Mouse (Mus musculus) MEL (cell line): ENCODE data around the gene Tph2. TPM values are rescaled to one million over a fixed set of nuclear protein-coding genes. Genes with fewer than 3 reads are reported as not detected.

Experiments used
- DNase-seq: peaks from one replicate; pipeline ENCODE4 v3.0.0; 2011; ENCODE audit warnings: low read depth, low spot score
- H3K27ac ChIP-seq: 2 replicates; pipeline ENCODE4 v1.5.1; 2012; ENCODE audit warnings: low read depth, mild to moderate bottlenecking, control low read depth, low read length, moderate library complexity; ENCODE audit not compliant: control insufficient read depth
- H3K27me3 ChIP-seq, 2 experiments: fragments of 150-350 bp in 1 of 2; sonication (generic) in 1 of 2; 2 replicates each; pipeline ENCODE4 v1.6.1; 2012; ENCODE audit warnings: low read length in 2 of 2, mild to moderate bottlenecking in 2 of 2, improper control_type of control experiment in 1 of 2, moderate library complexity in 1 of 2; ENCODE audit not compliant: insufficient read depth in 2 of 2, control insufficient read depth in 1 of 2
- H3K36me3 ChIP-seq, 2 experiments: 2 replicates each; pipeline ENCODE4 v1.6.1; 2012 to 2014; ENCODE audit warnings: low read length in 2 of 2, improper control_type of control experiment in 1 of 2, inconsistent platforms in 1 of 2, mild to moderate bottlenecking in 1 of 2; ENCODE audit not compliant: insufficient read depth in 2 of 2, control insufficient read depth in 1 of 2
- H3K4me1 ChIP-seq, 2 experiments: fragments of 150-350 bp in 1 of 2; sonication (generic) in 1 of 2; 2 replicates each; pipeline ENCODE4 v1.6.1; 2012; ENCODE audit warnings: low read length in 2 of 2, improper control_type of control experiment in 1 of 2, mild to moderate bottlenecking in 1 of 2; ENCODE audit not compliant: insufficient read depth in 2 of 2, control insufficient read depth in 1 of 2
- H3K4me3 ChIP-seq, 2 experiments: fragments of 150-350 bp in 1 of 2; sonication (generic) in 1 of 2; 2 replicates each; pipeline ENCODE4 v1.5.1; 2012; ENCODE audit warnings: low read depth in 2 of 2, low read length in 2 of 2, mild to moderate bottlenecking in 2 of 2, moderate library complexity in 2 of 2, control low read depth in 1 of 2, improper control_type of control experiment in 1 of 2; ENCODE audit not compliant: control insufficient read depth in 1 of 2, insufficient read depth in 1 of 2
- H3K79me2 ChIP-seq: 2 replicates; pipeline ENCODE4 v1.6.1; 2012; ENCODE audit warnings: mild to moderate bottlenecking, low read length, moderate library complexity; ENCODE audit not compliant: control insufficient read depth, poor library complexity, insufficient read depth
- H3K9ac ChIP-seq: 2 replicates; pipeline ENCODE4 v1.6.1; 2012; ENCODE audit warnings: low read depth, mild to moderate bottlenecking, control low read depth, low read length, moderate library complexity; ENCODE audit not compliant: control insufficient read depth, poor library complexity, severe bottlenecking
- H3K9me3 ChIP-seq: fragments of 150-350 bp; sonication (generic); replicated peaks from 2 replicates; pipeline ENCODE4 v1.6.1; 2012; ENCODE audit warnings: mild to moderate bottlenecking, low read length, improper control_type of control experiment, moderate library complexity; ENCODE audit not compliant: insufficient read depth
- CTCF ChIP-seq, 3 experiments: IDR thresholded peaks in 2 of 3; conservative IDR thresholded peaks in 1 of 3; 2 replicates each; pipeline ENCODE4 v1.5.1; 2011 to 2012; ENCODE audit warnings: low read length in 3 of 3, low read depth in 2 of 3, mild to moderate bottlenecking in 2 of 3, improper control_type of control experiment in 1 of 3, inconsistent platforms in 1 of 3, mixed read lengths in 1 of 3, moderate library complexity in 1 of 3; ENCODE audit not compliant: control insufficient read depth in 1 of 3, insufficient read depth in 1 of 3, poor library complexity in 1 of 3, severe bottlenecking in 1 of 3
- EP300 ChIP-seq, 2 experiments: IDR thresholded peaks; 2 replicates each; pipeline ENCODE4 v1.6.1; 2011; ENCODE audit warnings: improper control_type of control experiment in 2 of 2, low read length in 2 of 2, low read depth in 1 of 2, mild to moderate bottlenecking in 1 of 2
- ETS1 ChIP-seq: IDR thresholded peaks from 2 replicates; pipeline ENCODE4 v1.6.1; 2012; ENCODE audit warnings: low read depth, mild to moderate bottlenecking, inconsistent platforms, low read length, improper control_type of control experiment, moderate library complexity
- JUND ChIP-seq: IDR thresholded peaks from 2 replicates; pipeline ENCODE4 v1.6.1; 2011; ENCODE audit warnings: low read depth, mild to moderate bottlenecking, improper control_type of control experiment, low read length
- KAT2A ChIP-seq: conservative IDR thresholded peaks from 2 replicates; pipeline ENCODE4 v1.6.1; 2012; ENCODE audit warnings: low read depth, low read length, improper control_type of control experiment, inconsistent platforms
- MAX ChIP-seq: IDR thresholded peaks from 2 replicates; pipeline ENCODE4 v1.6.1; 2011; ENCODE audit warnings: low read length, improper control_type of control experiment
- MEF2A ChIP-seq: IDR thresholded peaks from 2 replicates; pipeline ENCODE4 v1.6.1; 2014; ENCODE audit warnings: low read depth, mild to moderate bottlenecking, inconsistent platforms, low read length, improper control_type of control experiment; ENCODE audit not compliant: poor library complexity, insufficient replicate concordance, severe bottlenecking; ENCODE audit errors: extremely low read depth
- MXI1 ChIP-seq: IDR thresholded peaks from 2 replicates; pipeline ENCODE4 v1.6.1; 2011; ENCODE audit warnings: mild to moderate bottlenecking, low read depth, low read length, improper control_type of control experiment
- MYB ChIP-seq: IDR thresholded peaks from 2 replicates; pipeline ENCODE4 v1.6.1; 2011; ENCODE audit warnings: mild to moderate bottlenecking, low read depth, low read length, improper control_type of control experiment
- POLR2AphosphoS5 ChIP-seq: IDR thresholded peaks from 2 replicates; pipeline ENCODE4 v1.6.1; 2012; ENCODE audit warnings: low read depth, borderline replicate concordance, mild to moderate bottlenecking, inconsistent platforms, low read length, moderate library complexity, mixed read lengths
- RAD21 ChIP-seq: IDR thresholded peaks from 2 replicates; pipeline ENCODE4 v1.6.1; 2011; ENCODE audit warnings: mild to moderate bottlenecking, low read depth, low read length, improper control_type of control experiment
- SIN3A ChIP-seq: IDR thresholded peaks from 2 replicates; pipeline ENCODE4 v1.6.1; 2012; ENCODE audit warnings: low read length, improper control_type of control experiment, inconsistent platforms
- SMC3 ChIP-seq: IDR thresholded peaks from 2 replicates; pipeline ENCODE4 v1.6.1; 2011; ENCODE audit warnings: low read depth, low read length, improper control_type of control experiment
- TCF12 ChIP-seq: IDR thresholded peaks from 2 replicates; pipeline ENCODE4 v1.6.1; 2014; ENCODE audit warnings: low read depth, mild to moderate bottlenecking, inconsistent platforms, low read length, improper control_type of control experiment, moderate library complexity
- USF1 ChIP-seq: IDR thresholded peaks from 2 replicates; pipeline ENCODE4 v1.6.1; 2014; ENCODE audit warnings: low read depth, mild to moderate bottlenecking, inconsistent platforms, low read length, improper control_type of control experiment, moderate library complexity
- ZMIZ1 ChIP-seq: IDR thresholded peaks from 2 replicates; pipeline ENCODE4 v1.6.1; 2012; ENCODE audit warnings: low read depth, mild to moderate bottlenecking, inconsistent platforms, low read length, improper control_type of control experiment, moderate library complexity
- polyA plus RNA-seq, 2 experiments: library from polyadenylated mRNA; stranded (reverse) in 1 of 2; unstranded in 1 of 2; fragments of >175 nt in 1 of 2; fragments of >200 nt in 1 of 2; gene quantifications; 2 replicates each; pipeline versions ENCODE4 v1.2.1 to v1.2.4; 2012; ENCODE audit warnings: low replicate concordance in 2 of 2, low read depth in 1 of 2; ENCODE audit not compliant: insufficient read length in 2 of 2, insufficient read depth in 1 of 2, missing spikeins in 1 of 2
- total RNA-seq: library from RNA; depleted of rRNA; stranded (reverse); fragments of 300-350 nt; gene quantifications from 2 replicates; pipeline ENCODE4 v1.2.3, GENCODE M21; 2012

The Tph2 gene
- total and polyA plus RNA-seq, 3 experiments: not detected

GRCm38 (mm10) chr10:115160289-115160688 is 24.5 kb downstream of the Tph2 start:
- H3K36me3 ChIP-seq: no peaks in the 10 kb centered on the region
- no peaks in the 10 kb centered on the region for H3K4me1 ChIP-seq
- no peak overlapping the region for H3K4me3 ChIP-seq
- H3K27ac ChIP-seq: no peak overlapping the region
- TF ChIP-seq MYB (no peak), POLR2AphosphoS5 (no peak), MAX (no peak), USF1 (no peak), ZMIZ1 (no peak), TCF12 (no peak), CTCF (IDR thresholded peaks at IDR 0.05 in 2 of 3, conservative IDR thresholded peaks at IDR 0.05 in 1 of 3; ENCODE audit: control insufficient read depth in 1 of 3, insufficient read depth in 1 of 3, low read depth in 2 of 3, low read length in 3 of 3, poor library complexity in 1 of 3, severe bottlenecking in 1 of 3) (peak in 1 of 3 experiments; percentile 21; a peak in 3 of 6 replicates), SIN3A (no peak), EP300 (IDR thresholded peaks at IDR 0.05; ENCODE audit: low read depth in 1 of 2, low read length in 2 of 2) (no peak), SMC3 (0 out of 2 replicates have a peak, but pooled peaks have one; percentile 7), KAT2A (no peak), JUND (peak; percentile 68; the same call in 1 of the 2 replicates), ETS1 (no peak), MEF2A (no peak), MXI1 (no peak)
- no peaks in the 10 kb centered on the region; a peak in 1 of 4 replicates for H3K27me3 ChIP-seq
- no peaks in the 10 kb centered on the region for H3K9me3 ChIP-seq
- no peaks in the 10 kb centered on the region for H3K79me2 ChIP-seq
- H3K9ac ChIP-seq: no peak overlapping the region
- peak; percentile 30 for DNase-seq

DNA sequence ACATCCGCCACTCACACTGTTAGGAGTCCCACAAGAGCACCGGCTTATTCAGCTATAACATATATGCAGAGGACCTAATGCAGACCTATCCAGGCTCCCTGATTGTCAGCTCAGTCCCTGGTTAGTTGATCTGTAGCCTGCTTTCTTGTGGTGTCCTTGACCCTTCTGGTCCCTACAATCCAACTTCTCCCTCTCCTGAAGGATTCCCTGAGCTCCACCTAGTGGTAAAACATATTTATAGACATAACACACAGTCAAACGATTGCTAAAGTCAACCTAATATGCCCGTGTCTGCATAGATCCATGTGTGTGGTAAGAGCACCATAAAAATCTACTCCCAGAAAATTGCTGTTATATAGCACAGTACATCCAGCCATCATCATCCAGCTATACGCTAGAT is 37.5 kb downstream of the Tph2 start:
- Histone ChIP-seq H3K79me2 (no peaks in the 10 kb centered on the region), H3K27ac (no peak overlapping the region), H3K9me3 (no peaks in the 10 kb centered on the region), H3K4me1 (no peaks in the 10 kb centered on the region), H3K9ac (no peak overlapping the region), H3K27me3 (no peaks in the 10 kb centered on the region), H3K4me3 (no peak overlapping the region), H3K36me3 (no peaks in the 10 kb centered on the region)
- TF ChIP-seq MEF2A: no peak
- peak; percentile 45 for TF ChIP-seq SMC3
- peak; percentile 46 for TF ChIP-seq RAD21
- TF ChIP-seq CTCF (IDR thresholded peaks at IDR 0.05 in 2 of 3, conservative IDR thresholded peaks at IDR 0.05 in 1 of 3; ENCODE audit: control insufficient read depth in 1 of 3, insufficient read depth in 1 of 3, low read depth in 2 of 3, low read length in 3 of 3, poor library complexity in 1 of 3, severe bottlenecking in 1 of 3): peak in 2 of 3 experiments; percentile 26 to 49; a peak in 3 of 6 replicates
- DNase-seq: peak; percentile 25
